Mouse (Mus musculus) CH12.LX (cell line): ENCODE measurements around the gene Slc12a4.
"Not testable (repeated sequence)": the region's sequence is repeated elsewhere in the genome, so short reads cannot be mapped to it uniquely, and the experiment has no call there.

ENCODE experiments used
- BHLHE40 ChIP-seq: IDR thresholded peaks from 2 replicates; pipeline ENCODE4 v1.6.1; 2011; ENCODE audit warnings: mild to moderate bottlenecking, low read depth, low read length, improper control_type of control experiment
- CTCF ChIP-seq, 2 experiments: IDR thresholded peaks in 1 of 2; conservative IDR thresholded peaks in 1 of 2; 2 replicates each; pipeline ENCODE4 v1.5.1; 2011 to 2012; ENCODE audit warnings: low read depth in 2 of 2, low read length in 2 of 2, improper control_type of control experiment in 1 of 2, inconsistent platforms in 1 of 2, mild to moderate bottlenecking in 1 of 2, moderate library complexity in 1 of 2
- EP300 ChIP-seq: IDR thresholded peaks from 2 replicates; pipeline ENCODE4 v1.6.1; 2011; ENCODE audit warnings: low read length, improper control_type of control experiment
- GABPA ChIP-seq: IDR thresholded peaks from 2 replicates; pipeline ENCODE4 v1.6.1; 2012; ENCODE audit warnings: low read depth, low read length, improper control_type of control experiment, inconsistent platforms; ENCODE audit not compliant: insufficient replicate concordance
- KAT2A ChIP-seq: IDR thresholded peaks from 2 replicates; pipeline ENCODE4 v1.6.1; 2012; ENCODE audit warnings: low read length, improper control_type of control experiment, inconsistent platforms; ENCODE audit not compliant: insufficient replicate concordance
- MAX ChIP-seq: IDR thresholded peaks from 2 replicates; pipeline ENCODE4 v1.6.1; 2011; ENCODE audit warnings: low read length, improper control_type of control experiment
- MAZ ChIP-seq: IDR thresholded peaks from 2 replicates; pipeline ENCODE4 v1.6.1; 2012; ENCODE audit warnings: low read depth, mild to moderate bottlenecking, inconsistent platforms, low read length, improper control_type of control experiment, moderate library complexity
- MEF2A ChIP-seq: IDR thresholded peaks from 2 replicates; pipeline ENCODE4 v1.6.1; 2014; ENCODE audit warnings: low read depth, mild to moderate bottlenecking, inconsistent platforms, low read length, improper control_type of control experiment, borderline replicate concordance
- POLR2A ChIP-seq: IDR thresholded peaks from 2 replicates; pipeline ENCODE4 v1.6.1; 2011; ENCODE audit warnings: low read depth, mild to moderate bottlenecking, improper control_type of control experiment, low read length
- RAD21 ChIP-seq: IDR thresholded peaks from 2 replicates; pipeline ENCODE4 v1.6.1; 2011; ENCODE audit warnings: low read depth, mild to moderate bottlenecking, low read length, improper control_type of control experiment, moderate library complexity
- SMC3 ChIP-seq: IDR thresholded peaks from 2 replicates; pipeline ENCODE4 v1.6.1; 2011; ENCODE audit warnings: low read depth, low read length, improper control_type of control experiment
- TCF12 ChIP-seq: IDR thresholded peaks from 2 replicates; pipeline ENCODE4 v1.6.1; 2014; ENCODE audit warnings: low read depth, mild to moderate bottlenecking, inconsistent platforms, low read length, improper control_type of control experiment
- UBTF ChIP-seq: IDR thresholded peaks from 2 replicates; pipeline ENCODE4 v1.6.1; 2012; ENCODE audit warnings: low read depth, mild to moderate bottlenecking, inconsistent platforms, low read length, improper control_type of control experiment, moderate library complexity

- not testable (repeated sequence) for TF ChIP-seq GABPA, MAZ, MEF2A, UBTF, EP300, MAX, POLR2A, SMC3, RAD21, BHLHE40, KAT2A, TCF12
- TF ChIP-seq CTCF (conservative IDR thresholded peaks at IDR 0.05 in 1 of 2, IDR thresholded peaks at IDR 0.05 in 1 of 2; ENCODE audit: low read depth in 2 of 2, low read length in 2 of 2), result peak in 1 of 2 experiments; percentile 17; a peak in 1 of 4 replicates
These were observed 42.0 kb upstream of the Slc12a4 start for GRCm38 (mm10) chr8:106007891-106008290.
